Mouse (Mus musculus) thymus, adult 2 months (tissue): ENCODE data around the gene Dgke. TPM values are rescaled to one million over a fixed set of nuclear protein-coding genes. Genes with fewer than 3 reads are reported as not detected.
A peak's percentile ranks its signal among the peaks of the same experiment; 100 is the strongest.
"Not testable (repeated sequence)": the region's sequence is repeated elsewhere in the genome, so short reads cannot be mapped to it uniquely, and the experiment has no call there.

Experiments used
- DNase-seq: peaks from one replicate; pipeline ENCODE4 v3.0.0; 2021
- H3K27ac ChIP-seq: fragments of 200-500 bp; 2 replicates; pipeline ENCODE4 v1.5.1; 2012; ENCODE audit warnings: low read length, control low read depth; ENCODE audit not compliant: control insufficient read depth, insufficient read depth
- H3K27me3 ChIP-seq: fragments of 200-500 bp; 2 replicates; pipeline ENCODE4 v1.6.1; 2012; ENCODE audit warnings: mild to moderate bottlenecking, low read length, moderate library complexity, mixed read lengths; ENCODE audit not compliant: control insufficient read depth, insufficient read depth
- H3K36me3 ChIP-seq: fragments of 200-500 bp; 2 replicates; pipeline ENCODE4 v1.6.1; 2012; ENCODE audit warnings: mild to moderate bottlenecking, low read length, moderate library complexity; ENCODE audit not compliant: control insufficient read depth, insufficient read depth
- H3K4me1 ChIP-seq: fragments of 200-500 bp; replicated peaks from 2 replicates; pipeline ENCODE4 v1.6.1; 2012; ENCODE audit warnings: low read length; ENCODE audit not compliant: control insufficient read depth, insufficient read depth
- H3K4me3 ChIP-seq: fragments of 200-500 bp; 2 replicates; pipeline ENCODE4 v1.5.1; 2012; ENCODE audit warnings: mild to moderate bottlenecking, low read length, control low read depth, moderate library complexity; ENCODE audit not compliant: control insufficient read depth, insufficient read depth
- CTCF ChIP-seq: fragments of 200-500 bp; IDR thresholded peaks from 2 replicates; pipeline ENCODE4 v1.5.1; 2012; ENCODE audit warnings: mild to moderate bottlenecking, control low read depth, low read length, moderate library complexity, borderline replicate concordance; ENCODE audit not compliant: control insufficient read depth, poor library complexity, insufficient read depth; ENCODE audit errors: extremely low read depth
- POLR2A ChIP-seq: fragments of 200-500 bp; IDR thresholded peaks from 2 replicates; pipeline ENCODE4 v1.6.1; 2012; ENCODE audit warnings: mild to moderate bottlenecking, low read length, control low read depth, moderate library complexity; ENCODE audit not compliant: control insufficient read depth, poor library complexity, insufficient read depth; ENCODE audit errors: extremely low read depth
- WGBS: fragments of 180-500 bp; shearing (Covaris S2); methylation state at CpG from one replicate; pipeline ENCODE4 v1.1.7; 2018; 5-methylcytosine and 5-hydroxymethylcytosine counted together
- polyA plus RNA-seq: library from polyadenylated mRNA; depleted of rRNA; stranded (reverse); fragments of >200 nt; gene quantifications from 2 replicates; pipeline ENCODE4 v1.2.3, GENCODE M21; 2012

Dgke gene
- polyA plus RNA-seq, 1 experiment, result 81.2 TPM

DNA sequence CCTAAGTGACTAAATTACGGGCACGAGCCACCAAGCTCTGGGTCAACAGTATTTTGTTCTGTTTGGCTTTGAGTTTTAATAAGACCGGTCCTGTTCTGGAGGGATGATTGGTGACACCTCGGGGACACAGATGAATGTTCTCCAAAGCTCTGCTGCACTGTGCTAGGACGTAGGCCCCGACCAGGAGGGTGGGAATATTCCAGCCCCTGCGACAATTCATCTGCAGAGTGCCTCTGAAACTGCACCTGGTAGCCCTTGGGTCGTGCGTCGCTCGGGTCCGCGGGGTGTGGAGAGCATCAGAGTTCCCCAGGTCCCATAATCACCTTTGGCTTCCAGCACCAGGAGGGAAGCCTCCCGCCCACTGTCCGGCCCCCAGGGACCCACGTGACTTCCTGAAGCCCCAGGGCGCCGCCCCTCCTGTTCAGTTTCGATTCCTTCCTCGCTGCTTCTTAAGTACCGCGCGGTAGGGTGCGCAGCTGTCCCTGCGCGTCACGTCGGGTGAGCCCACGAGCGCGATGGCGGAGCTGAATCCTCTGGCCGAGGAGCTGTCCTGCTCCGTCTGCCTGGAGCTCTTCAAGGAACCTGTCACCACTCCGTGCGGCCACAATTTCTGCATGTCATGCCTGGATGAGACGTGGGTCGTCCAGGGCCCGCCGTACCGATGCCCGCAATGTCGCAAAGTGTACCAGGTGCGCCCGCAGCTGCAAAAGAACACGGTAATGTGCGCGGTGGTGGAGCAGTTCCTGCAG, 67.5 kb downstream of the Dgke start, which contains the start of gene Trim25:
Gene Trim25 (plus strand): TSS at position 403 of the 749 bp plus-strand sequence.
- no peaks in the 10 kb centered on the region for H3K36me3 ChIP-seq
- peak within 1 kb of the TSS; percentile 16; the same call in 1 of the 2 replicates for H3K27ac ChIP-seq
- H3K4me3 ChIP-seq, result peak within 1 kb of the TSS; percentile 82
- no peaks in the 10 kb centered on the region for H3K27me3 ChIP-seq
- H3K4me1 ChIP-seq, result peaks cover 39% of the 10 kb centered on the region
- TF ChIP-seq CTCF, result no peak
- TF ChIP-seq POLR2A, result peak; percentile 88
- 1% methylated on average over 48 of the region's 48 CpGs for WGBS
- DNase-seq, result peak; percentile 94

DNA sequence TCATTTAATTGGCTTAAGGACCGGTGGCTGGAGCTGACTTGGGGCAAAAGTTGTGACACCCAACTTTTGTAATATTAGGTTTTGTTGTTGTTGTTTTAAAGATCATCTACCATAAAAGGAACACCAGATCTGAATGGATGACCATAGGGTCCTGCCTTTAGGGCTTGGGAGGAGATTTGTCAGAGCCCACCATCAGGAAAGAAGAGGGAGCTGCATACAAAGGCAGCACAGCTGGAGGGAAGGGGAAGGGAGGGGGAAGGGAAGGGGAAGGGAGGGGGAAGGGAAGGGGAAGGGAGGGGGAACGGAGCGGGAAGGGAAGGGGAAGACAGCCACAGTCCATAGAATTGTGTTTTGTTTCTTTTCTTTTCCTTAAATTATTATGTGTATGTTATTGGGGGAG, 68.2 kb downstream of the Dgke start:
- Histone ChIP-seq H3K27ac (no peak overlapping the region), H3K27me3 (no peaks in the 10 kb centered on the region), H3K36me3 (no peaks in the 10 kb centered on the region), H3K4me1 (peaks cover 38% of the 10 kb centered on the region), H3K4me3 (no peak overlapping the region)
- TF ChIP-seq POLR2A (no peak), CTCF (no peak)
- no peak for DNase-seq
- 39% methylated on average over 3 of the region's 3 CpGs for WGBS

GRCm38 (mm10) chr11:88997343-88997742, 69.3 kb downstream of the Dgke start:
- H3K36me3 ChIP-seq, DNase-seq, H3K27me3 ChIP-seq, H3K4me3 ChIP-seq, H3K27ac ChIP-seq: not testable (repeated sequence)
- H3K4me1 ChIP-seq, result peaks cover 31% of the 10 kb centered on the region
- WGBS, result 79% methylated on average over 5 of the region's 5 CpGs

GRCm38 (mm10) chr11:88996427-88996826, 70.2 kb downstream of the Dgke start:
- Histone ChIP-seq H3K27me3 (no peaks in the 10 kb centered on the region), H3K4me1 (peaks cover 24% of the 10 kb centered on the region), H3K36me3 (no peaks in the 10 kb centered on the region), H3K4me3 (no peak overlapping the region), H3K27ac (no peak overlapping the region)
- no peak for DNase-seq
- 70% methylated on average over 7 of the region's 7 CpGs for WGBS
- TF ChIP-seq CTCF, result no peak
- TF ChIP-seq POLR2A, result no peak

- TF ChIP-seq CTCF, result no peak
- TF ChIP-seq POLR2A, result no peak
- WGBS, result 96% methylated on average over 2 of the region's 2 CpGs
- no peak for DNase-seq
- Histone ChIP-seq H3K27me3 (no peaks in the 10 kb centered on the region), H3K4me3 (no peak overlapping the region), H3K36me3 (peaks cover 7% of the 10 kb centered on the region), H3K4me1 (peaks cover 17% of the 10 kb centered on the region), H3K27ac (no peak overlapping the region)
These were observed 71.0 kb downstream of the Dgke start for GRCm38 (mm10) chr11:88995616-88996015.

DNA sequence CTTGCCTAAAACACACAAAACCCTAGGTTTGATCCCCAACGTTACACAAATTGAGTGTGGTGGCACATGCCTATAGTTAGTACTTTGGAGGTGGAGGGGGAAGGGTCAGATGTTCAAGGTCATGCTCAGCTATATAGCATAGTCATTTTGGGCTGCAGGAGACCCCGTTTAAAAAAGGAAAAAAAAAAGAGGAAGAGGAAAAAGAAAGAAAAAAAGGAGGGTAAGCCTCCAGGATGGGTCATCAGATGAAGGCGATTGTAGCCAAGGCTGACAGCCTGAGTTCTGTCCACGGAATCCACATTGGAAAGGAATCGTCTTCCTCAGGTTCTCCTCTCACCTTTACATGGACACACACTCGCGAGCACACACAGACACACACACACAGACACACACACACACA, 72.2 kb downstream of the Dgke start:
- WGBS, result 79% methylated on average over 7 of the region's 7 CpGs
- no peak overlapping the region for H3K27ac ChIP-seq
- DNase-seq, result no peak
- no peak overlapping the region for H3K4me3 ChIP-seq
- H3K27me3 ChIP-seq, result no peaks in the 10 kb centered on the region
- H3K36me3 ChIP-seq, result peaks cover 10% of the 10 kb centered on the region
- H3K4me1 ChIP-seq, result peaks cover 13% of the 10 kb centered on the region
- TF ChIP-seq CTCF (no peak), POLR2A (no peak)

- Histone ChIP-seq H3K27me3 (no peaks in the 10 kb centered on the region), H3K4me3 (no peak overlapping the region), H3K4me1 (peaks cover 8% of the 10 kb centered on the region), H3K36me3 (peaks cover 10% of the 10 kb centered on the region), H3K27ac (no peak overlapping the region)
- peak; percentile 85 for DNase-seq
- WGBS, result 18% methylated on average over 5 of the region's 5 CpGs
- TF ChIP-seq POLR2A (no peak), CTCF (no peak)
These were observed 73.0 kb downstream of the Dgke start for GRCm38 (mm10) chr11:88993625-88994024.
